Mouse (Mus musculus) kidney, postnatal 25 days (tissue): Measurements from ENCODE around the gene Dmac2.
"Not testable (repeated sequence)": the region's sequence is repeated elsewhere in the genome, so short reads cannot be mapped to it uniquely, and the experiment has no call there.

ENCODE experiments used
- DNase-seq, 2 experiments: peaks; one replicate each; pipeline ENCODE4 v3.0.0; 2021; ENCODE audit warnings: mixed read lengths in 2 of 2

The Dmac2 gene

DNA sequence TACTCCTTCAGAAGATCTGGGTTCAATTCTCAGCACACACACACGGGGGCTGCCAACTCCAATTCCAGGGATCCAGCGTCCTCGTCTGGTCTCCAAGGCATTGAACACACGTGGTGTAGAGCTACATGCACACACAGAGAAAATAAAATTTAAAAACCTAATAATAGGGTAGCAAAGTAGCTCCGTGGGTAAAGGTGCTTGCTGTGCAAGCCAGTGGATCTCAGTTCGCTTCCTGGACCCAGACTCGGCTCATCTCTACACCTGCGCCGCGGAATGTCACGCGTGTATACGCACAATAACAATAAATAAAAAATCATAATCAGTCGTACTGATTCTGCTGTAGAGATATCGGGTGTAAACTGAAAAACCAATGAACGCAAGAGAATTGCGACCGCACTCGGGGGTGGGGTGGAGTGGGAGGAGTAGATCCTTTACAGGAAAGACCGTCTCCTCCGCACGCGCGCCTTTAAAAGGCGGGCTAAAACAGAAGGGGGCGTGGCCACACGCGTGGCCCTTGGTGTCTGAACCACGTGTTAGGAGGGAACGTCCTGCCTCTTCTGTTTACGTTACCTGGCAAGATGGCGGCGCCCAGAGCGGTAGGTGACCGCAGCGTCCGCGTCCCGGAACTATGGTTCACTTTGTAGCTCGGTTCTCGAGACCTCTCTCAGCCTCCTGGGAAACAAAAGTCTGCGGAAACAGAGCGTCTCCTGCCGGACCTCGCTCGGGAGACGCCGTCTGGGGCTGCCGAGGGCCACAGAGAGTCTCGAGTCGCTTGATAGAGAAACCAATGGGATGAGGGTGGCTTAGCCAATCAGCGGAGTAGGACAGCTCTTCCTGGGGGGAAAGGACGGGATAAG lies at the start of gene Dmac2:
Gene Dmac2 (plus strand): TSS at position 550 of the 857 bp plus-strand sequence.
- DNase-seq, result peak; percentile 97

DNA sequence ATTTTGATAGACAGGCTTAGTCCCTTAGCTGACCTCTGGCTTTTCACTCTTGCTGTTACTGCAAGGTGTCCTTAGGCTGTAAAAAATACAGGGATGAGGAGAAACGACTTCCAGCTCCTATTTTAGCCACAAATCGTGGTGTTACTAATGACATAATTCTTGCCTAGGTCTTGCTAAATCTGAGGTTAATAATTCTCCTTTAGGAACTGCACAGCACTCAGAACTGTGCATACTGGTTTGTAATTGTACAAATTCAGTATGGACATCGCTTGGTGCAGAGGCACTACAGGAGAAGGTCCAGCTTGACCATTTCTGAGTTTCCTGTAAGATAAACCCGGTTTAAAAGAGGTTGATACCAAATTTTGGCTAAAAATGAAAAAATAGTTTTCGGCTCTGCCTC lies 45.4 kb upstream of the Dmac2 start:
- DNase-seq, result not testable (repeated sequence)

DNA sequence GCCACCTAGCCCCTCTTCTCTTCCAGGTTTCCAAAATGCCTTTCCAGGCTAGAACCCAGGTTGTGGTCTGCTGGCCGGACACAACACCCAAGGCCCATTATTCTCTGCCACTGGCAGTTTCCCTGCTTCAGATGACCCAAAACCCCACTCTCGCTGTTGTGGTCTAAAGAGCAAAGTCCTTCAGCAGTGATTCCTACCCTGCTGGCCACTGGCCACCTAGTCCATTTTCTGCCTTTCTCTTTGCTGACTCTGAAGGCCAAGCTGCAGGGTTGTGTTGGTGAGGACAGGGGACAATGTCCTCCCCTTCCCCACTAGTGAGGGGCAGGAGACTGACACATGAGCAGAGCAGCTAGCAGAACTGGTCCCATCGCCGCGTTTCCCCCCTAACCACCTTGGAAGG lies 44.1 kb upstream of the Dmac2 start:
- DNase-seq, result peak; percentile 75 to 84

DNA sequence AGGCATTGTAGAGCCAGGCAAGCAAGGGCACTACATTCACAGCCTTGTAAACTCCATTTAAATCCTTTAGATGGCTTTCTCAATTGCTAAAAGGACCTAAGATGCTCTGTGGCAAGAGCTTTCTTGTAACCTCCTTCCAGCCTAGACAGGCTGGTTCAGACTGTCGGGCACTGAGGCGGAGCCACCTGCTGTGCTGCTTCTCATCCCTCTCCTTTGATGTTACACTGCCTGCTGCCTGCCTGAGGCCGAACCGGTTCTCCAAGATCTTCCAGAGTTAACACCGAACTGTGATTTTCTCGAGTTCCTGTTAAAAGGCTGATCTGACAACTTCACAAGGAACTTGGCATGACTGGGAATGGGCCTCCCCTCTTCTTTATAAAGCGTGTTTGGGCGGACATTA lies 43.3 kb upstream of the Dmac2 start:
- DNase-seq, result no peak

DNA sequence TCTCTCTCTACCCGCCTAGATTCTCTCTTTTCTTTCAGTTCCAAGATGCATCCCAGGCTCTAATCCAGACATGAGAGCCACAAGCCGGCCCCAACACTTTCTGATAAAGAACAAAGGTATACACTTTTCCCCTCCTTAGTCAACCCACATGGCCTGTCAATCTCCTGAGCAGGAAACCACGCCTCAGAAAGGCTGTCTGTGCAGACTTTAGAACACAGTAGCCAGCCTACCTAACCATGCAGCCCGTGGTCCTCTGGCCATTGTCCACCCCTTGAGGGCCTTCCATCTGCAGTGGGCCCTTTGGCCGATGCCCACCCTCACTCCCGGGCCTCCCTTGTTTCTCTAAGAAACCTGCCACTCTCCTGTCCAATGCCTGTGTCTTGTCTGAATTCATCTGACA lies 42.9 kb upstream of the Dmac2 start:
- DNase-seq, result not testable (repeated sequence)

DNA sequence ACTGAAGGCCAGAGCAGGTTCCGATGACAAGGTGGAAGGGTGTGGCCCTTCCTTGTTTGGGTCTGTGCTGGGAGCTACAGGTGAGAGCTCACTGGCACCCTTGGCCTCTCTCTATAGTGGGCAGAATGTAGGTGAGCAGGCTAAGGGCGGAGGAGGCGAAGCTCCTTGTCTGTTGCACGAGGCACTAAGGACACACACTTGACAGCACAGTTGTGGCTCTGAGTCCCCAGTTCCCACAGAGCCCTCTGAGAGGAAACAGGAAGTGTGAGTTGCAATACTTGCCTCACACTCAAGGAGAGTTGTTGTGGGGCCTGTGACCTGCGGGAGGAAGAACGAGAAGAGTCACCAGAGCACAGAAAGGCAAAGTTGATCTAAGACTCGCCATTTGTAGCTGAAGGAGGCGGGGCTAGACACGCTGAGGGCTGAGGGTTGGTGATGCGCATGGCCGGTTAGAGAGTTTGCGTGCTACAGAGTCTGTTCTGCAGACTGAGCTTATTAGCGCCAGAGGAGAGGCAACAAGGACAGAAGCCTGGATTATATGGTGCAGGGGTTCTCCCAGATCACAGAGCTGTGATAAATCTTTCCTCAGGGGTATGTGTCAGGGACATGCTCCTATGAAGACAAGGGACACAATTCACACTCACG lies 42.3 kb upstream of the Dmac2 start:
- DNase-seq, result peak; percentile 44 to 56

DNA sequence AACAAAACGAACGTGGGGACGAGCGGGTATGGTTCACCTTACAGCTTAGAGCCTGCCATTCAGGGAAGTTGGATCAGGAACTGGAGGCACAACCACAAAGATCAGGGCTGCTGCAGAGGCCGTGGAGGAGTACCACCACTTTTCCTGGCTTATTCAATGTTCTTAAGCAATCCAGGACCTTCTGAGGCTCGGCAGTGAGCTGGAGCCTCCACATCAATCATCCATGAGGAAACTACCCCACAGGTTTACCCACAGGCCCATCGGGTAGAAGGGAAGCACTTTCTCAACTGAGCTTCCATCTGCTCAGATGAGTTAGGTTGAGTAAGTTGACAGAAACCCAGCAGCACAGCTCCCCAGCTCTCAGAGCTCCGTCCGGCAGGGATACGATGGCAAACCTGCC lies 39.8 kb upstream of the Dmac2 start:
- no peak for DNase-seq

DNA sequence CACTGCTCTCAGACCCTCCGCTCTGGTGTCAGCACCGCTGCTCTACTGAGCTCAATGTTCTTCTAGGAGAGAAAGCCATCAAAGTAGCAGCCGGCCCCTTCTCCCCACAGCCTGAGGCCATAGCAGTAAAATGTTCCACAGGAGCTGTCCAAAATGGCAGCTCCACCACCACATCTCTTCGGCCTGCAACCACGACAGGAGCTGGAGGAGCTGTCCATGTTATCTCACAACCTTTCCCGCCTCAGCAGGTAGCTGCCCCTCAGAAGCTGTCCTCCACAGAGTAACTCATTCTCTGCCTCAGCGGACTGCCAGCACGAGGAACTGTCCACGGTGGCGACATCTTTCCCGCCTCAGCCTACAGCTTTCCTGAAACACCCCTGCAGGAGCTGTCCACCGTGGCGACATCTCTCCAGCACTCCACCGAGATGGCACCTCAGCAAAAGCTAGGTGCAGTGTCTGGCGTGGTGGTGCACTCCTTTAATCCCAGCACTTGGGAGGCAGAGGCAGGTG lies 36.9 kb upstream of the Dmac2 start:
- no peak for DNase-seq

DNA sequence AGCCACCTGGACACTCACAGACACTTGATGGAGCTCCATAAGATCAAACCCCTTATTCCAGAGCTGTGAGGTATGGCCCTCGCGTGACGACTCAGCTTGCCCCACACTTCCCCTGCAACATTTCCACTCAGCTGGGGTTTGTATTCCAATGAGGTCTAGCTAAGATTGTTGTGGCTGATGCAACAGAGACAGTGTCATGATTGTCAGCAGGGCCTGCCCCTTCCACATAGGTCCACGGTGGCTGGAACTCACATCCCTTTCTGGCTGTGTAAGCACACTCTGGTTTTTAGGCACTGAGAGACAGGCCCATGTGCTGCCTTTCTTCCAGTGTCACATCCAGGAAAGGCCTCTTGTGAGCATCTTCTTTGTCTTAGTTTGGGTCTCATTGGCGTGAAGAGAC lies 34.6 kb upstream of the Dmac2 start:
- DNase-seq, result no peak

DNA sequence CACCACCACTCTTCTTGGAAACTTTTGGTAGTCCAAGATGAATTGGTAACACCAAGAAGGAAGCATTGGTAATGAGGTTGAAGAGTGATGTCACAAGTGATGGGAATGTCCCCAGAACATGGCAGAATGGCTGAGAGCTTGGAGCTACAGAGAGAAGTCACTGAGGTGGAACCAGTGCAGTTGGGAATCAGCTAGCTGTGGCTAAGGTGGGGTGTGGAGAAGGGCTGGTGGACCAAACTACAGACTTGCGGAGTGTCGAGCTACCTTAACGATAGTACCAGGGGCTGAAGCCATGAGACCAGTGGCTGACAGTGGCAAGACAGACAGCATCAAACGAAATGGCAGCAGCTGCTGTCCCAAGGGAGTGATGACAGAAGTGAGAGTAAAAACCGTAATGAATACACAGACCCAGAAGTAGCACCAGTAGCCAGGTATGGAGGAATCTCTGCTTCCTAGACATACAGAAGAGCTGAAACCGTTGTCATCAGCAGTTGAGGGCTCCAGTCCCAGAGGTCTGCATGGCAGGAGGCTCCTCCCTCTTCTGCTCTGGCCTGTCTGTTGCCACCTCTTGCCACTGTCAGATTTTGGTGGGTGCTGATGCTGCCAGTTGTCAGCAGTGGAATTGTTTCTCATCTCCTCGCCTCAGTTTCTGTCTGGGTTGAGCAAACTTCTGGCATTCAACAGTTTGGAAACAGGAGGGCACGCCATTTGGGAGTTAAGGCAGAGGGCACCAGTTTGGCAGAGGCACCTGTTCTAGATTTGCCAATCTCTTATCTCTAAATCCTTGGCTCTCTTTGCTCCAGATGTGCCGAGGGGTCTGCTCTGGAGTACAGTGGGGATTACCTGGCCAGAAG lies 33.6 kb upstream of the Dmac2 start:
- no peak for DNase-seq

DNA sequence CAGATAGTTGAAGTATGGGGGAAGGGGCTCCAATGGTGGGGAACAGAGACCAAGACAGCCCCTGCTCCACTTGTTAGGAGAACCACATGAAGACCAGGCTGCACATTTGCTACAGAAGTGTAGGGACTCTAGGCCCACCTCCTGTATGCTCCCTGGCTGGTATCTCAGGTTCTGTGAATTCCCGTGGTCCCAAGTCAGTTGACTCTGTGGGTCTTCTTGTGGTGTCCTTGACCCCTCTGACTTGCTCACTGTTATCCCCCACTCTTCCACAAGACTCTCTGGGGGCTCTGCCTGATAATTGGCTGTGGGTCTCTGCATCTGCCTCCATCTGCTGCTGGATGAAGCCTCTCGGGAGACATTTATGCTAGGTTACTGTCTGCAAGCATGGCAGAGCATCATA lies 28.0 kb upstream of the Dmac2 start:
- no peak for DNase-seq

DNA sequence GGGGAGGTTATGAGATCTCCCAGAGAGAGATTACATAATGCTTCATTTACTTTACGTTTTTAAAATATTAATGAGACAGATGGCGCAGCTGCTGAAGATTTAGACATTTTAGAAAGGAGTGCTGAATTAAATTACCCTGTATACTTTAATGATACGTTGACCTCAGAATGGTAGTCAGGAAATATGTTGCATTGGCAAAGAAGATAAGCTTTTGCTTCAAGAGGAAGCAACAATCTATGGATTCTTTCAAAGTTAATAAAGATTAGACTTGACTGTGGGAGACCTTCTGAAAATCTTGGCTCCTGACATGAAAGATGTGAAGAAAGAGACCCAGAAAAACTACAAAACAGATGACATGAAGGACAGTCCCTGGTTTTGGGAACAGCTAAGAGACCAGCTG lies 25.4 kb upstream of the Dmac2 start:
- DNase-seq, result no peak

DNA sequence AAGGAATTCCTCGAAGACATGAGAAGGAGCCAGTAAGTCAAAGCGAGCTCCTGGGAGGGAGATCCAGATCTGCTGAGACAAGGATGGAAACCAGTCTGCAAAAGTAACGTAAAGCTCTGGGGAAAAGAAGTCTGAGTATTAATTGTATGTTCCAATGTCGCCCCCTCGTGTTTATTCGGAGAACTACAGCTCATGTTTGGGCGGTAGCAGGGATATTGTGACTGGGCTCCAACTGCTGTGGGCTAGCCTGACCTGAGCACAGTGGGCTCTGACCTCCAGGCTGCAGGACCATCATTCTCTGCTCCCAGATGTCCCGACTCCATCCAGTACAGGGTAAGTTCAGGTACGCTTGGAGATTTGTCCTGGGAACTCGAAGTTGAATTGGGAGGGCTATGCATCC lies 19.6 kb upstream of the Dmac2 start:
- peak; percentile 58 to 89 for DNase-seq

DNA sequence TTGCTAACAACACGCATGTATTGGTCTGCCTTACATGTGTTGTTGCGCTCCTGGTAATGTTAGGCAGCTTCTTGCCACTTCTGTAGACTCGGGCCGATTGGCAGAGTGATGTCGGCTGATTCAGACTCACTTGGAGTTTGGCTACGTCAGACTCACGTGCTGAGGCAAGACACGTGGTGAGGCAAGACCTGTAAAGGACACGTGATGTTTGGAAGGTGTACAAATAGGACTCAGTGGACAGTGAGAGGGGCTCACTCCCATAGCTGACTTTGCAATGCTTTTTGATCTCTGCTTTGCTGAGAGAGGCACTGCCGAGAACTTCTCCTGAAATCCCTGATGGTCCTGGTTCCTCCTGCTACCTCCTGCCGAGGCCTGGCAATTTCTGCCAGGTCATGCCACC lies 18.5 kb upstream of the Dmac2 start:
- no peak for DNase-seq

DNA sequence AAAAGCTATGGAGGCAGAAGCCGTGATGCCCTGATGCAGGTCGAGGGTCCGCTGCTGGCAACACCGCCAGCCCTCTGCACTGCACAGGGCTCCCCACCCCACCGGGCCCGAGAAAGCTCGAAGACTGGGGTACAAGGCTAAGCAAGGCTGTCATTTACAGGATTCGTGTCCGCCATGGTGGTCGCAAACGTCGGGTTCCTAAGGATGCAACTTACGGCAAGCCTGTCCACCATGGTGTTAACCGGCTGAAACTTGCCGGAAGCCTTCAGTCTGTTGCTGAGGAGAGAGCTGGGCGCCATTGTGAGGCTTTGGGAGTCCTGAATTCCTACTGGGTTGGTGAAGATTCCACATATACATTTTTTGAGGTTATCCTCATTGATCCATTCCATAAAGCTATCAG lies 17.9 kb upstream of the Dmac2 start:
- no peak for DNase-seq

DNA sequence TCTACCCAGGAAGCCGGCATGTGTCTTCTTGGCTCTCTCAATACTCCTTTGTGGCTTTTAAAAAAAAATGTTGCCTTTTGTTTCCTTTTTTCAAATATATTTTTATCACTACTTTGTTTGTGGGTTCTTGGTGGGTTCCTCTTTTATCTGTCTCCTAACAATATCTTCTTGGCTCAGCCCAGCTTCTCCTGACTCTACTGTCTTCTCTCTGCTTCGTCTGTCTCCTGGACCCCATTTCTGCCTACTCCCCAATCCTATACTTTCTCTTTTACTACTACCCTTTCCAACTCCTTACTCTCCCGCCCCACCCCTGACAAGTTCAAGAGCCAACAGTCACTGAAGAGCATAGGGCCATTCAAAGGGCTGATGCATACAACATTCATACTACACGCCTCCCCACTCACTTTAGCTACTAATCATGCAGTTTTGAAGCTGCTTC lies 12.6 kb upstream of the Dmac2 start:
- peak in 1 of 2 experiments; percentile 29 for DNase-seq

DNA sequence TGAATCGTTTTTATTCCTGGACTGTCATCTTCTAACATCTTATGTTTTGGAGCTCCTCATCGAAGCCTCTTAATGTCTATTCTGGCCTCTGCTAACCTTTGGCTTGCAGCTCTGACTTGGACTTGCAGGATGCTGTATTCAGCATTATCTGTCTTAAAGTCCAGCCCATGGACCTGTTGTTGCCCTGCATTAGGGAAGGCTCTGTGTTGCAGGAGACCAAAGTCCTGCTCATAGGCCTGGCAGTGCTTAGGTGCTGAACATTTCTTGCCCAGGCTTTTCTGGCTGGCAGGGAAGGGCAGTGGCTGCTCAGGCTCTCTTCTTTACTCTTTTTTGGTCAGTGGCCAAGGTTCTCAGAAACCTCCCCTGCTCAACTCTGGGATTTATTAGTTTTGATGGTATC lies 12.0 kb upstream of the Dmac2 start:
- DNase-seq, result peak; percentile 70 to 92

DNA sequence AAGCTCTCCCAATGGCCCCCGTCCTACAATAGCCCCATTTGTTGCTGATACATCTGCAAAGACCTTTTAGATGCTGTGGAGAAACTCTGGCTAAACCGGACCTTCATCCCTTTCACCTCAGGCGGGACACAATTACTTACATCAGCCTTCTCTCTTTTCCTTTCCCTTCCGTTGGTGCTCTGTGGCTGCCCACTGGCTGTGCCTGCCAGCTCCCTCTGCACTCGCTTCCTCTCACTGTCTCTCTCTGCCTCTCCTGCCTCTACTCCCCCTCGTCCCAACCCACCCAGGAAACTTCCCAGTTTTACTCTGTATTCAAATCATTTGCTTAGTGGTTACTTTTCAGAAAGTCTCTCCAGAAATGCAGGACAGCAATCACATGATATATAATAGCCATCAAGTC lies 9.2 kb upstream of the Dmac2 start:
- DNase-seq, result peak in 1 of 2 experiments; percentile 29

DNA sequence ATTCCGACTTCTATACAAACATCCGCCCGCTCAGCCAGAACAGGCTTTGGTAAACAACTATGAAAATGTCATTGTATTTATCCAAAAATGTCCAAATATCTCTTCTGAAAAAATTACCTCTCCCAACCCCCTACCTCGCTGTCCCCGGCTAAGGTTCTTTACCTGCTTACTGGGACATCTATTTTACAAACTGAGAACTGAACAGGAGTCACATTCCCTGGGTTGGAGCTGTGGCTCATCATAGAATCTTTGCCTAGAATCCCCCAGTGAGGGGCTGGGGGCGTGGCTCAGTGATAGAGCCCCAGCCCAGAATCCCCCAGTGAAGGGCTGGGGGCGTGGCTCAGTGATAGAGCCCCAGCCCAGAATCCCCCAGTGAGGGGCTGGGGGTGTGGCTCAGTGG lies 7.7 kb upstream of the Dmac2 start:
- DNase-seq, result peak in 1 of 2 experiments; percentile 29

DNA sequence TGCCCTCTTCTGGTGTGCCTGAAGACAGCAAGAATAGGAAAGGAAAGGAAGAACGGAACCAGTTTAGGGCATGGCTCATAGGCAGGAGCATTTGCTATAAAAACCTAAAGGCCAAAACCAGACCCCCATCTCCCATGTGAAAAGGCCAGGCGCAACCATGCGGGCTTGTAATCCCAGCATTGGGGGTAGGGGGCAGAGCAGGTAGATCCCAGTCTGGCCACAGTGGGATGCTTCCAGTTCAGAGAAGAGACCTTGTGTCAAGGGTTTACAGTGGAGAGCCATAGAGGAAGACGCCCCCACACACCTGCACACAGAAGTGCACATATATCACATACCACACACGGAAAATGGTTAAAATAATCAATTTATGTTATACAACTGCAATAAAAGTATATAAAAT lies 5.1 kb upstream of the Dmac2 start:
- DNase-seq, result peak in 1 of 2 experiments; percentile 27

DNA sequence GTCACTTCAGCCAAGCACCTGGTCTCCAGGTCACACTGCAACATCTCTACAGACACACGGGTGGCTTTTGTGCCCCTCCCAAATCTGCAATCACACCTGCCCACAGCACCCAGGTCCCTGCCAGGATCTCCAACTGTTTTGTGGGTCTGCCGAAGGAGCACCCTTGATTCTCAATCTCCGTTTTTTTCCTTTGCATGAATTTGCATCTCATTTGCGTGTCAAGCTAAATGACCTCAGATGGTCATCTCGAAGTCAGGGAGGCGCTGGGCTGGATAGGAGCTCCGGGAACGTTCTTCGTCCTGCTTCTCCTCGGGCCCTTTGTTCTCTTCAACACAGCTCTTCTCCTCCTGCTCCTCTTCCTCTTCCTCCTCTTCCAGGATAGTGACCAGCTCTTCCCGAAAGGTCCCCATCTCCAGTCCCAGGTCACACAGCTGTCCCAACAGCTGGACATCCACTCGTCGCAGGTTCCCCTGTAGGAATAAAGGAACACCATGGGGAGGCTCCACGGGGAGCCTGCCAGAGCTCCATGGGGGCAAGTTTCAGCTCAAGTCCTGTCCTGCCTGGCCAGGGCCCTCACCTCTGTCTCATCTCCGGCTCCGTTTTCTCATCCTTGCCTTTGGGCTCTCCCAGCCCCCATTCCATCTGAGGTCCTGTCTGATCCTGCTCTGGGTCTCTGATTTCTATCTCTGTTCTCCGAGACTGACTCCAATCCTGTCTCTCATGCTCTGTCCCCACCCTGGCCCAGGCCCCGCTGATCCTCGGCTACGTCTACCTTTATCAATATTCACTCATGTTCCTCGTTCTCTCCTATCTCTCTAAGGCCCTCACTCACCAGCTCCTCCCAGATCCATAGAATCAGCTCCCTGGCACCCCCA lies 4.1 kb upstream of the Dmac2 start:
- DNase-seq, result peak; percentile 50 to 62

DNA sequence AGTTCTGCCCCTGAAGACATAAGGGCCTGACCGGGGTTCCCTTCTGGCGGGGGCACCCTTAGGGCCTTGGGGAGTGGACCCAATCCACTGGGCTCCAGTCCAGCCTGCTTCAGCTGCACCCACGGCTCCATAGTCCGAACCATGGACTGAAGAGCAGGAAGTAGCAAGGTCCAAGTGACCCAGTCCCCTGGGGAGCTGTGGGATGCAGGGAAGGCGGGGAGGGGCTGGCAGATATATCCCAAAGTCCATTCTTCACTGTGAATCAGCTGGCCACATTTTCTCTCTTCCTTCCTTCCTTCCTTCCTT lies 3.6 kb upstream of the Dmac2 start, which contains the start of gene Erich4:
Gene Erich4 (minus strand): TSS at position 187 of the 306 bp plus-strand sequence.
- peak; percentile 87 to 95 for DNase-seq
